Mouse (Mus musculus) gastrocnemius, adult 8-10 months (tissue): ENCODE results near the gene Angptl7. TPM values are rescaled to one million over a fixed set of nuclear protein-coding genes. Genes with fewer than 3 reads are reported as not detected.
A peak's percentile ranks its signal among the peaks of the same experiment; 100 is the strongest.

Experiments used
- DNase-seq, 2 experiments: peaks; one replicate each; pipeline ENCODE4 v3.0.0; 2022; ENCODE audit warnings: low spot score in 2 of 2
- total RNA-seq, 4 experiments: library from RNA; stranded (reverse); gene quantifications; 2 replicates each; pipeline ENCODE4 v1.2.4; 2022

Gene Angptl7
- total RNA-seq, 4 experiments from 2014 or later, result 5.3 to 49.1 (median 25.5) TPM

- DNase-seq, result no peak
Observed at GRCm38 (mm10) chr4:148455477-148456025, 44.7 kb downstream of the Angptl7 start.

GRCm38 (mm10) chr4:148453707-148454106, 46.6 kb downstream of the Angptl7 start:
- no peak for DNase-seq

- DNase-seq, result no peak
Observed at GRCm38 (mm10) chr4:148448853-148449245, 51.4 kb downstream of the Angptl7 start.

GRCm38 (mm10) chr4:148448179-148448852, 51.9 kb downstream of the Angptl7 start, which contains the start of gene Mtor:
Gene Mtor, plus strand, starts transcription at chr4:148448611.
- peak; percentile 90 to 93 for DNase-seq

Other genes with a start within 250 kb of the Angptl7 start
- under 1 TPM in 2 of 4 experiments, not detected in 2; 0.10 to 0.11 TPM for gene Disp3, start 212.5 kb downstream of the Angptl7 start, total RNA-seq
- gene Ubiad1, start 55.7 kb downstream of the Angptl7 start, total RNA-seq, result 10 to 100 TPM in 1 of 4 experiments, 1 to 10 TPM in 3; 8.4 to 17.1 (median 9.5) TPM
- gene Mtor, start 51.8 kb downstream of the Angptl7 start, total RNA-seq, result 10 to 100 TPM; 32.2 to 37.8 (median 34.9) TPM
- gene Exosc10, start 58.0 kb upstream of the Angptl7 start, total RNA-seq, result 10 to 100 TPM; 14.7 to 20.8 (median 17.6) TPM
- gene Srm, start 91.0 kb upstream of the Angptl7 start, total RNA-seq, result 10 to 100 TPM; 11.1 to 15.7 (median 12.5) TPM
- under 1 TPM; 0.24 to 0.56 (median 0.53) TPM for gene Masp2, start 102.1 kb upstream of the Angptl7 start, total RNA-seq
- gene Tardbp, start 126.6 kb upstream of the Angptl7 start, total RNA-seq, result 100 to 1,000 TPM; 116 to 129 (median 124) TPM
- 1 to 10 TPM; 7.3 to 9.2 (median 8.8) TPM for gene Gm572, start 142.9 kb upstream of the Angptl7 start, total RNA-seq